Comparison of ENCODE assay signal across 13 mouse cellular contexts in the genomic region with DNA sequence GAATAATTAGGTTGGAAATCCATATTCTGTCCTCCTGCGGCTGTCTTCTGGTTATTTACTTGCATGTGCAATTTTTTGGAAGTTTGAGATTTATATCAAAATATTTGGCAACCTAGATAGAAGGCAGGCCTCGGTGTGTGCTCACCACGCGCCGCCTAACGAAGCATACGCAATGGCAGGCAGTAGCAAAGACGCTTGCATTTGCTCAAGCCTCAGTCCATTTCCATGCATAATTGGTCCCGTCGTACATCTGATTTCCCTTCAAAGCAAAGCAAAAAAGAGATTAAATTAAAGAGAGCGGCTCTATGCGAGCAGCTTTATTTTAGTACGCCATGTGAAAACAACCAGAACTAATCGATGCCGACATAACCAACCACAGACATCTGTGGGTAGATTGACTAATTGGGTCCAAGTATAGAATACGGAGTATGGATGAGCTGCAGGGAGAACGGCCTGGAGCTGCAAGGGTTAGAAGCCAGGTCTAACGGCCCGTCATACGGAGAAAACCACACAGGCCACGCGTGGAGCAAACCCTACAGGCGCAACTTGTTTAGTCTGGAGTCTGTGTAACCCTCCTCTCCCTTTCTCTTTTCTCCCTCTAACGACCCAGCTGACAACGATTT. TPM values are rescaled to one million over a fixed set of nuclear protein-coding genes. Genes with fewer than 3 reads are reported as not detected.
DNase-seq lines count a peak whose midpoint lies in the region; ATAC-seq and TF ChIP-seq lines count a peak whose summit lies in the region.
"Had no signal": no experiment of that assay in that cellular context is flagged by ENCODE, and none has a peak within 500 bp of the region (broad histone marks: within the 10 kb centered on the region; RNA-seq: fewer than 3 reads in every experiment).

No protein-coding gene starts in this region.

- no peak overlapping the region for H3K4me3 ChIP-seq in limb, embryonic 11.5 days (ENCODE audit: low read depth, low read length)
- no peak overlapping the region for H3K4me3 ChIP-seq in limb, embryonic 10.5 days
- no peak overlapping the region for H3K4me3 ChIP-seq in embryonic facial prominence, embryonic 11.5 days (ENCODE audit: low read depth, low read length)
- no peak overlapping the region for H3K4me3 ChIP-seq in forebrain, postnatal 0 days (ENCODE audit: low read depth, low read length)
- 0 out of 2 replicates have a peak overlapping the region, but pooled peaks have one; percentile 5 for H3K4me3 ChIP-seq in neural tube, embryonic 13.5 days
- H3K4me3 ChIP-seq: myocyte had no signal

- H3K27me3 ChIP-seq in limb, embryonic 11.5 days (ENCODE audit: control insufficient read depth, insufficient read depth, low read length): no peaks in the 10 kb centered on the region
- no peaks in the 10 kb centered on the region for H3K27me3 ChIP-seq in limb, embryonic 10.5 days (ENCODE audit: low read depth, poor library complexity, severe bottlenecking)
- H3K27me3 ChIP-seq in embryonic facial prominence, embryonic 11.5 days (ENCODE audit: control insufficient read depth, insufficient read depth, low read length): no peaks in the 10 kb centered on the region
- H3K27me3 ChIP-seq in forebrain, postnatal 0 days (ENCODE audit: insufficient read depth, low read length): no peaks in the 10 kb centered on the region
- H3K27me3 ChIP-seq in neural tube, embryonic 13.5 days: no peaks in the 10 kb centered on the region

- H3K4me2 ChIP-seq in limb, embryonic 11.5 days (ENCODE audit: low read depth, severe bottlenecking): no peak overlapping the region
- no peak overlapping the region for H3K4me2 ChIP-seq in embryonic facial prominence, embryonic 11.5 days (ENCODE audit: low read depth, low read length)
- peak overlapping the region; percentile 35 for H3K4me2 ChIP-seq in forebrain, postnatal 0 days (ENCODE audit: low read depth)
- peak overlapping the region; percentile 28 for H3K4me2 ChIP-seq in neural tube, embryonic 13.5 days

- intact Hi-C loops in gastrocnemius, postnatal 14 days (cut with DNase I; ENCODE audit: low total_unique reads): no loop called here

- peak; percentile 38 for DNase-seq in limb, embryonic 11.5 days (ENCODE audit: low spot score)
- DNase-seq in limb, embryonic 10.5 days (ENCODE audit: low spot score): no peak
- DNase-seq in embryonic facial prominence, embryonic 11.5 days (ENCODE audit: low spot score): peak; percentile 67
- DNase-seq in forebrain, postnatal 0 days: peak; percentile 65
- no peak for DNase-seq in cerebellum, adult 11 months
- DNase-seq in thymus, postnatal 10 days (ENCODE audit: low spot score in 2 of 2): no peak
- no peak for DNase-seq in gastrocnemius, postnatal 14 days
- DNase-seq: gastrocnemius, postnatal 36 days; heart, postnatal 14 days; lung, postnatal 14 days had no signal

- no peak overlapping the region for H3K27ac ChIP-seq in limb, embryonic 11.5 days (replicated peaks; ENCODE audit: low read depth, low read length)
- no peak overlapping the region for H3K27ac ChIP-seq in limb, embryonic 10.5 days
- no peak overlapping the region for H3K27ac ChIP-seq in embryonic facial prominence, embryonic 11.5 days (replicated peaks; ENCODE audit: low read depth, low read length)
- H3K27ac ChIP-seq in forebrain, postnatal 0 days (ENCODE audit: low read depth, low read length): peak overlapping the region; percentile 45; the same call in 1 of the 2 replicates
- H3K27ac ChIP-seq in neural tube, embryonic 13.5 days (replicated peaks): peak overlapping the region; percentile 33; the same call in 1 of the 2 replicates
- H3K27ac ChIP-seq: kidney, postnatal 0 days had no signal

- no peak for TF ChIP-seq CTCF in forebrain, postnatal 0 days (IDR thresholded peaks at IDR 0.05; ENCODE audit: low read depth)

- no peaks in the 10 kb centered on the region for H3K4me1 ChIP-seq in limb, embryonic 11.5 days (ENCODE audit: control insufficient read depth, insufficient read depth, low read length)
- H3K4me1 ChIP-seq in limb, embryonic 10.5 days: peaks cover 13% of the 10 kb centered on the region
- H3K4me1 ChIP-seq in embryonic facial prominence, embryonic 11.5 days (ENCODE audit: control insufficient read depth, insufficient read depth, low read length): no peaks in the 10 kb centered on the region
- no peaks in the 10 kb centered on the region; the same call in 1 of the 2 replicates for H3K4me1 ChIP-seq in forebrain, postnatal 0 days (ENCODE audit: insufficient read depth)
- H3K4me1 ChIP-seq in neural tube, embryonic 13.5 days (replicated peaks): peaks cover 14% of the 10 kb centered on the region

- H3K9ac ChIP-seq in limb, embryonic 11.5 days (ENCODE audit: low read length): no peak overlapping the region
- H3K9ac ChIP-seq in embryonic facial prominence, embryonic 11.5 days (replicated peaks; ENCODE audit: low read length): no peak overlapping the region
- H3K9ac ChIP-seq in forebrain, postnatal 0 days: 0 out of 2 replicates have a peak overlapping the region, but pooled peaks have one; percentile 1
- no peak overlapping the region for H3K9ac ChIP-seq in neural tube, embryonic 13.5 days

- 51% methylated on average over 25 of the region's 25 CpGs for WGBS in limb, embryonic 11.5 days
- 68% methylated on average over 25 of the region's 25 CpGs for WGBS in limb, embryonic 10.5 days
- WGBS in embryonic facial prominence, embryonic 11.5 days: 60% methylated on average over 25 of the region's 25 CpGs
- WGBS in forebrain, postnatal 0 days: 24% methylated on average over 25 of the region's 25 CpGs
- 43% methylated on average over 25 of the region's 25 CpGs for WGBS in neural tube, embryonic 13.5 days

- no peaks in the 10 kb centered on the region for H3K9me3 ChIP-seq in limb, embryonic 11.5 days (ENCODE audit: control insufficient read depth, low read length)
- no peaks in the 10 kb centered on the region for H3K9me3 ChIP-seq in limb, embryonic 10.5 days (replicated peaks)
- H3K9me3 ChIP-seq in embryonic facial prominence, embryonic 11.5 days (replicated peaks; ENCODE audit: control insufficient read depth, low read length): no peaks in the 10 kb centered on the region
- no peaks in the 10 kb centered on the region for H3K9me3 ChIP-seq in forebrain, postnatal 0 days (ENCODE audit: low read length)
- H3K9me3 ChIP-seq in neural tube, embryonic 13.5 days: no peaks in the 10 kb centered on the region

- no peaks in the 10 kb centered on the region for H3K36me3 ChIP-seq in limb, embryonic 11.5 days (ENCODE audit: control insufficient read depth, insufficient read depth, low read length)
- no peaks in the 10 kb centered on the region for H3K36me3 ChIP-seq in limb, embryonic 10.5 days
- no peaks in the 10 kb centered on the region for H3K36me3 ChIP-seq in embryonic facial prominence, embryonic 11.5 days (replicated peaks; ENCODE audit: control insufficient read depth, insufficient read depth, low read depth, low read length)
- no peaks in the 10 kb centered on the region for H3K36me3 ChIP-seq in forebrain, postnatal 0 days (ENCODE audit: insufficient read depth)
- no peaks in the 10 kb centered on the region for H3K36me3 ChIP-seq in neural tube, embryonic 13.5 days

- no peak for ATAC-seq in limb, embryonic 11.5 days (ENCODE audit: insufficient number of reproducible peaks, low FRiP score, low TSS enrichment, low read depth)
- ATAC-seq in embryonic facial prominence, embryonic 11.5 days (replicated peaks; ENCODE audit: insufficient number of reproducible peaks, low FRiP score, low TSS enrichment, low read depth): peak; percentile 82
- peak; percentile 84 for ATAC-seq in forebrain, postnatal 0 days
- peak; percentile 61; the same call in 1 of the 2 replicates for ATAC-seq in neural tube, embryonic 13.5 days (ENCODE audit: low read depth)

RNA-seq across cellular contexts. Expression of gene Rpl31, which starts 55.2 kb away (rescaled TPM):
- polyA plus RNA-seq in limb, embryonic 11.5 days (2014; fragmentation: Nextera tagmentation; extraction: Ambion mirVana): 585 and 598 TPM in 2 replicates
- 467 and 570 TPM in 2 replicates for polyA plus RNA-seq in limb, embryonic 10.5 days (2016; fragmentation: Nextera tagmentation; extraction: Ambion mirVana)
- 507 and 521 TPM in 2 replicates for polyA plus RNA-seq in embryonic facial prominence, embryonic 11.5 days (2014; fragmentation: Nextera tagmentation; extraction: Ambion mirVana)
- 428 and 702 TPM in 2 replicates for total RNA-seq in forebrain, postnatal 0 days (2014; rRNA removed)
- 365 and 471 TPM in 2 replicates for polyA plus RNA-seq in forebrain, postnatal 0 days (2015; fragmentation: Nextera tagmentation; extraction: Ambion mirVana)
- 321 and 382 TPM in 2 replicates for polyA plus RNA-seq in neural tube, embryonic 13.5 days (2015; fragmentation: Nextera tagmentation; extraction: Ambion mirVana)
- total RNA-seq in gastrocnemius, postnatal 14 days (2021): 100 to 1,000 TPM; 642 to 745 TPM

Comparison
In these comparisons a context has a peak if more than half of its experiments do, and no peak if none do; other contexts are left out.
1. DNase-seq: peak in limb, embryonic 11.5 days (single experiment), embryonic facial prominence, embryonic 11.5 days (single experiment) and forebrain, postnatal 0 days (single experiment); none in limb, embryonic 10.5 days (single experiment), cerebellum, adult 11 months (single experiment), thymus, postnatal 10 days (0 of 2) and gastrocnemius, postnatal 14 days (single experiment).
2. H3K27ac ChIP-seq: peak in forebrain, postnatal 0 days (single experiment) and neural tube, embryonic 13.5 days (single experiment); none in limb, embryonic 11.5 days (single experiment), limb, embryonic 10.5 days (single experiment) and embryonic facial prominence, embryonic 11.5 days (single experiment).
3. H3K4me2 ChIP-seq: peak in forebrain, postnatal 0 days (single experiment) and neural tube, embryonic 13.5 days (single experiment); none in limb, embryonic 11.5 days (single experiment) and embryonic facial prominence, embryonic 11.5 days (single experiment).